Mouse (Mus musculus): ENCODE data around the gene Fastkd5. TPM values are rescaled to one million over a fixed set of nuclear protein-coding genes. Genes with fewer than 3 reads are reported as not detected.
"Not testable (repeated sequence)": the region's sequence is repeated elsewhere in the genome, so short reads cannot be mapped to it uniquely, and the experiment has no call there.

Gene Fastkd5
- total RNA-seq (2014; fragmentation: Nextera tagmentation) (18.1 and 19.7 TPM in 2 replicates), total RNA-seq (2017) (30.6 and 38.4 TPM in 2 replicates)

- ATAC-seq (replicated peaks; ENCODE audit: low FRiP score, low TSS enrichment, poor library complexity, severe bottlenecking): peak; percentile 75
These were observed at the start of gene Fastkd5, which contains the start of gene Ubox5 for GRCm38 (mm10) chr2:130629839-130630203. Gene Fastkd5 (minus strand): TSS chr2:130630027. Gene Ubox5 (minus strand): TSS chr2:130630038.

GRCm38 (mm10) chr2:130679154-130679553 lies 49.3 kb upstream of the Fastkd5 start:
- no peak for ATAC-seq (replicated peaks; ENCODE audit: low FRiP score, low TSS enrichment, poor library complexity, severe bottlenecking)

GRCm38 (mm10) chr2:130677211-130677610 lies 47.4 kb upstream of the Fastkd5 start:
- no peak for ATAC-seq (replicated peaks; ENCODE audit: low FRiP score, low TSS enrichment, poor library complexity, severe bottlenecking)

- peak; percentile 87 for ATAC-seq (replicated peaks; ENCODE audit: low FRiP score, low TSS enrichment, poor library complexity, severe bottlenecking)
These were observed 37.7 kb upstream of the Fastkd5 start, which contains the start of gene Itpa for GRCm38 (mm10) chr2:130667559-130667958. Gene Itpa (plus strand): TSS chr2:130667610.

DNA sequence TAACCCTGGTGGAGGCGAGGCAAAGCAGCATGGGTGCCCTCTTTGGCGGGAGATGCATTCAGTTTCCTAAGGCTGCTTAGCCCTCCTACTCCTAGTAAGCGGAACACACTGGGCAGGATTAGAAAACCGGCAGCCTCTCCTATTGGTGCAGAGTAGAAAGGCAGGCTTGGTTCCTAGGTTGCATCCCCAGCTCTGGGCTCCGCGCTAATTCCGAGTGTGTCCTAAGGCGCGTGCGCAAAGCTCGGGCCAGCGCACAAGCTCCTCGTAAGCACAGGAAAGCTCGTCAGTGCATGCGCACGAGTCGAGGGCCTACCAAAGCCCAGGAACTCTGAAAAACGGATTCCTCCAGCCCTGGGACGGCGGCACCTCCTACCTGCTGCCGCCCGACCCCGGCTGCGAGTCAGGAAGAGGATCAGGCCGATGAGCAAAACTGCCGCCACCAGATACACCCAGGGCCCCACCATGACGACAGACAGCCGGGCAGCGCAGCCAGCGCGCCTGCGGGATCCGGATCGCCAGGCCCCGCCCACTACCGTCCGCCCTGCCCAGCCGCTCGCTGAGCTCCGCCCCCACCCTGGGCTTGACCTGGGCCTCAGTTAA lies 34.4 kb upstream of the Fastkd5 start, which contains the start of gene Ddrgk1:
TSS of gene Ddrgk1 (minus strand) at position 558 of the 600 bp plus-strand sequence.
- peak; percentile 81 for ATAC-seq (replicated peaks; ENCODE audit: low FRiP score, low TSS enrichment, poor library complexity, severe bottlenecking)

- ATAC-seq (replicated peaks; ENCODE audit: low FRiP score, low TSS enrichment, poor library complexity, severe bottlenecking): no peak
These were observed 33.5 kb upstream of the Fastkd5 start for GRCm38 (mm10) chr2:130663342-130663741.

- no peak for ATAC-seq (replicated peaks; ENCODE audit: low FRiP score, low TSS enrichment, poor library complexity, severe bottlenecking)
These were observed 28.7 kb upstream of the Fastkd5 start for GRCm38 (mm10) chr2:130658530-130658929.

GRCm38 (mm10) chr2:130657541-130657940 lies 27.7 kb upstream of the Fastkd5 start:
- ATAC-seq (replicated peaks; ENCODE audit: low FRiP score, low TSS enrichment, poor library complexity, severe bottlenecking): no peak

DNA sequence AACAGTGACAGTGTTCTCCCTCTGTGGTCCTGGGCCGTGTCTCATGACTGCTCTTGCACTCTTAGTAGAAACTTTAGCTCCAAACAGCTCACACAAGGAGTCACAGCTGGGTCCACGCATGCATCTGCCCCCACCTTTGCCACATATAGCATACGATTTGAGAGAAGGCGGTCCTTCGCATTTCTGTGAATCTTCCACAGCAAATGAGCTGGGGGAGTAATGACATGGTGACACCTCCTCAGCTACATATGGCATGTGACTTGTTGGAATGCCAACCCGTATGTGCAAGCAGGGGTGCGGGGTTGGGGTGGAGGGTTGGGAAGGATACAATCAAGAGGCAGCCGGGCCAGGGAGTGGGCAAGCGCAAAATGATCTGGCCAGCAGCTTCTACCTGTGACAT lies 26.7 kb upstream of the Fastkd5 start:
- no peak for ATAC-seq (replicated peaks; ENCODE audit: low FRiP score, low TSS enrichment, poor library complexity, severe bottlenecking)

GRCm38 (mm10) chr2:130655660-130656339 lies 26.0 kb upstream of the Fastkd5 start:
- peak; percentile 67 for ATAC-seq (replicated peaks; ENCODE audit: low FRiP score, low TSS enrichment, poor library complexity, severe bottlenecking)

GRCm38 (mm10) chr2:130653760-130654159 lies 23.9 kb upstream of the Fastkd5 start:
- peak; percentile 53 for ATAC-seq (replicated peaks; ENCODE audit: low FRiP score, low TSS enrichment, poor library complexity, severe bottlenecking)

DNA sequence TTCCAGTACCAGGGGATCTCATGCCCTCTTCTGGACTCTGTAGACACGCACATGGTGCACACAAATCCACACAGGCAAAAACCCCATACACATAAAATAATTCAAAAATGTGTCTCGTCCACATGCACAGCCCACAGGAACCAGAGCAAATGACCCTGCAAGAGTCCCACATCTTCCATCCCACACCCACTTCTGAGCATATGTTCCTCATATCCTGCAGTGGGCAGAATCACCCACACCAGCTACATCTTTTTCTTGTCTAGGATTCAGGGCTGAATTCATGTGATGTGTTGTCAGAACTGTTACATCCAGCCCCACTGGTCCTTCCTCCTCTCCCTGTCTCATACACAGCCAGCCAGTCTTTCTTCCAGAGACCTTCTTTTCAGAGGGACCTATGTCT lies 23.5 kb upstream of the Fastkd5 start:
- no peak; the same call in 1 of the 2 replicates for ATAC-seq (replicated peaks; ENCODE audit: low FRiP score, low TSS enrichment, poor library complexity, severe bottlenecking)

DNA sequence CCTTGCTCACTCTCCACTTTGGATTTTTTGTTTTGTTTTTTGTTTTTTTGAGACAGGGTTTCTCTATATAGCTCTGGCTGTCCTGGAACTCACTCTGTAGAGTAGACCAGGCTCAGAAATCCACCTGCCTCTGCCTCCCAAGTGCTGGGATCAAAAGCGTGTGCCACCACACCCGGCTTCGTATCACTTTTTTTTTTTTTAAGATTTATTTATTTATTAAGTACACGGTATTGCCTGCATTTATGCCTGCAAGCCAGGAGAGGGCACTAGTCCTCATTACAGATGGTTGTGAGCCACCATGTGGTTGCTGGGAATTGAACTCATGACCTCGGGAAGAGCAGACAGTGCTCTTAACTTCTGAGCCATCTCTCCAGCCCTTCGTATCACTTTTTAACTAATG lies 19.2 kb upstream of the Fastkd5 start:
- not testable (repeated sequence) for ATAC-seq (replicated peaks; ENCODE audit: low FRiP score, low TSS enrichment, poor library complexity, severe bottlenecking)

- ATAC-seq (replicated peaks; ENCODE audit: low FRiP score, low TSS enrichment, poor library complexity, severe bottlenecking): no peak
These were observed 15.4 kb upstream of the Fastkd5 start for GRCm38 (mm10) chr2:130645198-130645597.

DNA sequence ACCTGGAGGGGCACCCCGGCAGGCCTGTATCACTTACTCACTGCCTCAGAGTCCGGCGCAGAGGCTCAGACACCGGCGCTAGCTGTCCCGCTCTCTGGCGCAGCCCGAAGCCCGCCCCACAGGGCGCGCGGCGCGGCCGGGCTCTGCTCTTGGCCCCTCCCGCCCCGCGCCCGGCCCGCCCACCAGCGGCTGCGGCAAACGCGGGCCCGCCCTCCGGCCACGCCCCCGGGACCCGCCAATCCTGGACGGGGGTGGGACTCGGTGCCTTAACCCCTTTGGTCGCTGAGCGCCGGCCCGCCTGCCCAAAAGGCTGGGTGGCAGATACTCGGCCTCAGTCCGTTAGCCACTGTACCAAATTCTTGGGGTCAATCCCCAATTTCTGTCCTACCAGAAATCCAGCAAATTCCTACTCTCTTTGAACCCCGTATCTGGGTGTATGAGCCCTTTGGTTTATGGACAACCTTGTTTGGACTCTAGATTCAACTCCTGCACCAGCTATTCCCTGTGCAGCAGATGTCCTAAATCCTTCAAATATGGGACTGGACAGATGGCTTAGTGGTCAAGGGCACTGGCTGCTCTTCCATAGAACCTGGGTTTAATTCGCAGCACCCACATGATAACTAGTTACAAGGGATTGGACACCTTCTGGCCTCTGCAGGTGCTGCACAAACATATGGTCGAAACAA lies 13.0 kb upstream of the Fastkd5 start, which contains the start of gene Lzts3:
TSS of gene Lzts3 (minus strand) at position 120 of the 686 bp plus-strand sequence.
- peak; percentile 86 for ATAC-seq (replicated peaks; ENCODE audit: low FRiP score, low TSS enrichment, poor library complexity, severe bottlenecking)

DNA sequence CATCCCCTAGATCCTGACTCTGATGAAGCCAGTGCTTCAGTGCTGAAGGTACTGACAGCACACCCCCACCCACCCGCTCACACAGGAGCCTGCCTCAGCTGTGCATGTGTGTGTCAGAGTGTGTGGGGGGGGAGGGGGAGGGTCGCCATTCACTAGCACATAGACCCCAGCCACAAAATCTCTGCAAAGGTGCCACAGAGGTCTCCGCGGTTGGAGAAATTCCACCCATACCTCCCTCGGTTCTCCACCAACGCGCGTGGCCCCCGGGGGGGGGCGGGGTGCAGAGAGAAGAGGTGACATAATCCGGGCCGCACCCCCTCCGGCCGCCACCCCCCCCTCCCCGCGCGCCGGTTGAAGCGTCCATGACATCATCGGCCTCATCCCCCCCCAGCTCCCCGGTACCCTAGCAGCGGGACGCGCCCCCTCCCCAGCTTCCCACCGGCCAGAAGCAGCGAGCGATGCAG lies 12.4 kb upstream of the Fastkd5 start:
- ATAC-seq (replicated peaks; ENCODE audit: low FRiP score, low TSS enrichment, poor library complexity, severe bottlenecking): no peak

GRCm38 (mm10) chr2:130641351-130642025 lies 11.7 kb upstream of the Fastkd5 start:
- no peak for ATAC-seq (replicated peaks; ENCODE audit: low FRiP score, low TSS enrichment, poor library complexity, severe bottlenecking)

GRCm38 (mm10) chr2:130639276-130639675 lies 9.4 kb upstream of the Fastkd5 start:
- no peak for ATAC-seq (replicated peaks; ENCODE audit: low FRiP score, low TSS enrichment, poor library complexity, severe bottlenecking)

GRCm38 (mm10) chr2:130638101-130638611 lies 8.3 kb upstream of the Fastkd5 start:
- no peak for ATAC-seq (replicated peaks; ENCODE audit: low FRiP score, low TSS enrichment, poor library complexity, severe bottlenecking)
